Mouse (Mus musculus): ENCODE measurements around the gene Slc24a1. TPM values are rescaled to one million over a fixed set of nuclear protein-coding genes. Genes with fewer than 3 reads are reported as not detected.

Slc24a1 gene
- polyA plus RNA-seq, 1 experiment, result 0.05 TPM

DNA sequence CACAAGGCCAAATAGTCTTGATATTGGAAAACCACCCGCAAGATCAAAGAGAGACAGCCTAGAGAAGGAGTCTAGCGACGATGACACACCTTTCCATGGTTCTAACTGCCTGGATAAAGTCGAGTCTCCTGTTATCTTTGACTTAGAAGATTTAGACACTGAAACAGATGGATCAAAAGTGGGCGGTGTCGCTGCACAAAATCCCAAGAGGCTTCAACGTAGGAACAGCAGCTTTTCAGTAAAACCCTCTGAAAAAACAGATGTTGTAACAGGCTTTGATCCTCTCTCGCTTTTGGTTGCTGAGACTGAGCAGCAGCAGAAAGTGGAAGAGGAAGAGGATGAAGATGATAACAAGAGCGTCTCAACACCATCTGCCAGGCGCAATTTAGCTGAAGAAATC is 54.8 kb downstream of the Slc24a1 start:
- H3K27ac ChIP-seq (ENCODE audit: control insufficient read depth, insufficient read depth, low read length), result no peak overlapping the region
- WGBS, result 92% methylated on average over 10 of the region's 10 CpGs
- H3K36me3 ChIP-seq (ENCODE audit: control insufficient read depth, insufficient read depth, low read length), result peaks cover 20% of the 10 kb centered on the region
- H3K27me3 ChIP-seq (ENCODE audit: control insufficient read depth, insufficient read depth, low read length), result no peaks in the 10 kb centered on the region
- H3K4me3 ChIP-seq (ENCODE audit: control insufficient read depth, insufficient read depth, low read length), result no peak overlapping the region
- no peak for TF ChIP-seq POLR2A (IDR thresholded peaks at IDR 0.05; ENCODE audit: control insufficient read depth, extremely low read depth, insufficient read depth, low read length, poor library complexity)
- TF ChIP-seq CTCF (IDR thresholded peaks at IDR 0.05; ENCODE audit: borderline replicate concordance, control insufficient read depth, extremely low read depth, insufficient read depth, low read length, poor library complexity), result no peak
- no peaks in the 10 kb centered on the region for H3K4me1 ChIP-seq (replicated peaks; ENCODE audit: control insufficient read depth, insufficient read depth, low read length)
- DNase-seq, result no peak

DNA sequence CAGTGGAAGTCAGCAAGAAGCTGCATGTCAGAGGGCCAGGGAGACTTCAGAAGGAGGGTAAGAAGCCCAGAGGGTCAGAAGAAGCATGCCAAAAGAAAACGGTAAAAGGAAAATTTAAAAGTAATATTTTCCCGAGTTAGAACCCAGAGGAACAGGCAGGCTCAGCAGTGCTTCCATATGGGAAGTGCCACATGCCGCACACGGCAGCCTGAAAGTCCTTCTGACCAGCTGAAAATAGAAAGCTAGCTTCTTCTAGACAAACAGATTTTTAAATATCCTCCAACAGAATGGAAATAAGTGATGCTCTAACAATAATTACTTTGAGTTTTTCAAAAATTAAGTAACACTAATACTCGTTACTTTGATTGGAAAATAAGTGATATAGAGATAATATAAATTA is 65.4 kb downstream of the Slc24a1 start:
- no peak overlapping the region for H3K4me3 ChIP-seq (ENCODE audit: control insufficient read depth, insufficient read depth, low read length)
- H3K27me3 ChIP-seq (ENCODE audit: control insufficient read depth, insufficient read depth, low read length), result no peaks in the 10 kb centered on the region
- no peak overlapping the region for H3K27ac ChIP-seq (ENCODE audit: control insufficient read depth, insufficient read depth, low read length)
- 96% methylated on average over 5 of the region's 5 CpGs for WGBS
- no peaks in the 10 kb centered on the region for H3K4me1 ChIP-seq (replicated peaks; ENCODE audit: control insufficient read depth, insufficient read depth, low read length)
- no peaks in the 10 kb centered on the region; the same call in 1 of the 2 replicates for H3K36me3 ChIP-seq (ENCODE audit: control insufficient read depth, insufficient read depth, low read length)
- no peak for TF ChIP-seq CTCF (IDR thresholded peaks at IDR 0.05; ENCODE audit: borderline replicate concordance, control insufficient read depth, extremely low read depth, insufficient read depth, low read length, poor library complexity)
- no peak for DNase-seq

Other genes starting within 250 kb of the Slc24a1 start
- gene Rab11a, start 213.8 kb downstream of the Slc24a1 start, polyA plus RNA-seq (2012; rRNA removed), result 50.1 and 60.1 TPM in 2 replicates
- 10.9 and 12.3 TPM in 2 replicates for gene Dennd4a, start 140.3 kb downstream of the Slc24a1 start, polyA plus RNA-seq (2012; rRNA removed)
- gene Ints14, start 9.3 kb upstream of the Slc24a1 start, polyA plus RNA-seq (2012; rRNA removed), result 24.0 and 28.3 TPM in 2 replicates
- gene Hacd3, start 70.1 kb upstream of the Slc24a1 start, polyA plus RNA-seq (2012; rRNA removed), result 32.5 and 35.3 TPM in 2 replicates
- gene Dpp8, start 80.8 kb upstream of the Slc24a1 start, polyA plus RNA-seq (2012; rRNA removed), result 73.8 and 77.6 TPM in 2 replicates
- gene Igdcc4, start 149.9 kb upstream of the Slc24a1 start, polyA plus RNA-seq (2012; rRNA removed), result 8.9 and 11.7 TPM in 2 replicates
- gene Igdcc3, start 189.6 kb upstream of the Slc24a1 start, polyA plus RNA-seq (2012; rRNA removed), result 0.07 and 0.13 TPM in 2 replicates
- 9.3 and 17.1 TPM in 2 replicates for gene Parp16, start 243.7 kb upstream of the Slc24a1 start, polyA plus RNA-seq (2012; rRNA removed)